Mouse (Mus musculus): ENCODE results near the gene Abi1.
A peak's percentile ranks its signal among the peaks of the same experiment; 100 is the strongest.

GRCm38 (mm10) chr2:22895282-22896273 lies 144.5 kb downstream of the Abi1 start, which contains the start of gene Pdss1:
- no peak for TF ChIP-seq CTCF (IDR thresholded peaks at IDR 0.05; ENCODE audit: extremely low read depth, insufficient read length, insufficient replicate concordance, low read depth, low read length)
- peak; percentile 89 for TF ChIP-seq POLR2A (IDR thresholded peaks at IDR 0.05; ENCODE audit: low read depth, low read length)
